Mouse (Mus musculus) hindbrain, postnatal 0 days (tissue): ENCODE data around the gene Pole2. TPM values are rescaled to one million over a fixed set of nuclear protein-coding genes. Genes with fewer than 3 reads are reported as not detected.

Source experiments
- ATAC-seq: fragments of 200-750 bp; cut with Nextera tagmentation; 2 replicates; pipeline ENCODE4 v1.8.0; 2017; ENCODE audit warnings: mild to moderate bottlenecking, moderate TSS enrichment, moderate library complexity
- DNase-seq: peaks from one replicate; pipeline ENCODE4 v3.0.0-alpha.2; 2015; ENCODE audit warnings: low spot score
- H3K27ac ChIP-seq: fragments of 300-500 bp; sonication (generic); 2 replicates; pipeline ENCODE4 v1.5.1; 2014; ENCODE audit warnings: mild to moderate bottlenecking
- H3K27me3 ChIP-seq: fragments of 300-500 bp; sonication (generic); 2 replicates; pipeline ENCODE4 v1.6.1; 2014; ENCODE audit warnings: low read length, mixed read lengths; ENCODE audit not compliant: insufficient read depth
- H3K36me3 ChIP-seq: fragments of 300-500 bp; sonication (generic); 2 replicates; pipeline ENCODE4 v1.6.1; 2014; ENCODE audit warnings: low read length, mixed read lengths; ENCODE audit not compliant: insufficient read depth
- H3K4me1 ChIP-seq: fragments of 300-500 bp; sonication (generic); 2 replicates; pipeline ENCODE4 v1.6.1; 2014; ENCODE audit warnings: antibody characterized with exemption, low read length, mixed read lengths; ENCODE audit not compliant: insufficient read depth
- H3K4me2 ChIP-seq: fragments of 300-500 bp; sonication (generic); 2 replicates; pipeline ENCODE4 v1.6.1; 2014; ENCODE audit warnings: low read depth, mild to moderate bottlenecking, low read length, moderate library complexity, mixed read lengths
- H3K4me3 ChIP-seq: fragments of 300-500 bp; sonication (generic); 2 replicates; pipeline ENCODE4 v1.5.1; 2014; ENCODE audit warnings: low read length
- H3K9ac ChIP-seq: fragments of 300-500 bp; sonication (generic); replicated peaks from 2 replicates; pipeline ENCODE4 v1.6.1; 2014; ENCODE audit warnings: mild to moderate bottlenecking, low read length, moderate library complexity, mixed read lengths
- H3K9me3 ChIP-seq: fragments of 300-500 bp; sonication (generic); 2 replicates; pipeline ENCODE4 v1.6.1; 2016; ENCODE audit warnings: low read length, mixed read lengths
- CTCF ChIP-seq: IDR thresholded peaks from 2 replicates; pipeline ENCODE4 v1.5.1; 2016; ENCODE audit warnings: antibody characterized with exemption, control low read depth, low read depth
- WGBS: fragments of 180-500 bp; shearing (Covaris S2); extraction: QIAGEN DNeasy Blood & Tissue Kit; methylation state at CpG from one replicate; pipeline ENCODE4 v1.1.7; 2014; 5-methylcytosine and 5-hydroxymethylcytosine counted together
- polyA plus RNA-seq: library from polyadenylated mRNA; unstranded; fragments of >200 nt; fragmentation: Nextera tagmentation; extraction: Ambion mirVana; gene quantifications from 2 replicates; pipeline ENCODE4 v1.2.1, GENCODE M21; 2015
- total RNA-seq: library from RNA; depleted of rRNA; stranded (reverse); fragments of >200 nt; gene quantifications from 2 replicates; pipeline ENCODE4 v1.2.3, GENCODE M21; 2014

Gene Pole2
- total and polyA plus RNA-seq, 2 experiments from 2014 or later, result 3.1 to 4.4 TPM

- TF ChIP-seq CTCF, result no peak
- DNase-seq, result no peak
- WGBS, result 75% methylated on average over 8 of the region's 8 CpGs
Observed at GRCm38 (mm10) chr12:69250756-69251155, 22.8 kb upstream of the Pole2 start.

GRCm38 (mm10) chr12:69249766-69250165 lies 21.8 kb upstream of the Pole2 start:
- Histone ChIP-seq H3K36me3 (no peaks in the 10 kb centered on the region), H3K27ac (no peak overlapping the region), H3K4me1 (no peaks in the 10 kb centered on the region), H3K4me2 (no peak overlapping the region), H3K27me3 (no peaks in the 10 kb centered on the region), H3K9me3 (no peaks in the 10 kb centered on the region), H3K4me3 (no peak overlapping the region), H3K9ac (no peak overlapping the region)
- ATAC-seq (no peak), DNase-seq (no peak)
- WGBS, result 91% methylated on average over 4 of the region's 4 CpGs
- TF ChIP-seq CTCF, result no peak

More at GRCm38 (mm10) chr12:69250756-69251155, 22.8 kb upstream of the Pole2 start:
- Histone ChIP-seq H3K4me3 (no peak overlapping the region), H3K9ac (no peak overlapping the region), H3K36me3 (no peaks in the 10 kb centered on the region), H3K4me2 (no peak overlapping the region), H3K27ac (no peak overlapping the region), H3K27me3 (no peaks in the 10 kb centered on the region), H3K4me1 (no peaks in the 10 kb centered on the region), H3K9me3 (no peaks in the 10 kb centered on the region)
- ATAC-seq, result no peak

GRCm38 (mm10) chr12:69241771-69242431 lies 13.9 kb upstream of the Pole2 start:
- no peaks in the 10 kb centered on the region for H3K36me3 ChIP-seq
- no peaks in the 10 kb centered on the region for H3K9me3 ChIP-seq
- H3K4me1 ChIP-seq, result peaks cover 4% of the 10 kb centered on the region; the same call in 1 of the 2 replicates
- H3K4me2 ChIP-seq, result peak overlapping the region; percentile 82
- under 1% methylated on average over 62 of the region's 64 CpGs for WGBS
- H3K27me3 ChIP-seq, result no peaks in the 10 kb centered on the region
- peak overlapping the region; percentile 76 for H3K9ac ChIP-seq
- peak overlapping the region; percentile 86 for H3K27ac ChIP-seq
- no peak for TF ChIP-seq CTCF
- ATAC-seq (peak; percentile 94), DNase-seq (peak; percentile 87)
- H3K4me3 ChIP-seq, result peak overlapping the region; percentile 79

GRCm38 (mm10) chr12:69241405-69241770 lies 13.4 kb upstream of the Pole2 start:
- Histone ChIP-seq H3K36me3 (no peaks in the 10 kb centered on the region), H3K27me3 (no peaks in the 10 kb centered on the region), H3K9ac (peak overlapping the region; percentile 76), H3K4me1 (peaks cover 4% of the 10 kb centered on the region; the same call in 1 of the 2 replicates), H3K27ac (peak overlapping the region; percentile 86), H3K4me3 (peak overlapping the region; percentile 79), H3K9me3 (no peaks in the 10 kb centered on the region), H3K4me2 (peak overlapping the region; percentile 82)
- TF ChIP-seq CTCF, result no peak
- ATAC-seq, result no peak
- peak; percentile 14 for DNase-seq
- 0% methylated on average over 3 of the region's 3 CpGs for WGBS

GRCm38 (mm10) chr12:69240876-69241275 lies 12.9 kb upstream of the Pole2 start, which contains the start of gene Klhdc1:
Gene Klhdc1, plus strand, starts transcription at chr12:69241176.
- peak within 1 kb of the TSS; percentile 82 for H3K4me2 ChIP-seq
- no peak for ATAC-seq
- H3K36me3 ChIP-seq, result no peaks in the 10 kb centered on the region
- H3K9me3 ChIP-seq, result no peaks in the 10 kb centered on the region
- peak within 1 kb of the TSS; percentile 86 for H3K27ac ChIP-seq
- peak within 1 kb of the TSS; percentile 79 for H3K4me3 ChIP-seq
- no peak for TF ChIP-seq CTCF
- no peaks in the 10 kb centered on the region for H3K27me3 ChIP-seq
- peaks cover 4% of the 10 kb centered on the region; the same call in 1 of the 2 replicates for H3K4me1 ChIP-seq
- H3K9ac ChIP-seq, result peak within 1 kb of the TSS; percentile 76
- WGBS, result 56% methylated on average over 6 of the region's 6 CpGs
- peak; percentile 2 for DNase-seq

GRCm38 (mm10) chr12:69238284-69238683 lies 10.3 kb upstream of the Pole2 start:
- Histone ChIP-seq H3K4me1 (peaks cover 4% of the 10 kb centered on the region; the same call in 1 of the 2 replicates), H3K27me3 (no peaks in the 10 kb centered on the region), H3K4me3 (no peak overlapping the region), H3K36me3 (no peaks in the 10 kb centered on the region), H3K4me2 (no peak overlapping the region), H3K9ac (no peak overlapping the region), H3K27ac (no peak overlapping the region), H3K9me3 (no peaks in the 10 kb centered on the region)
- DNase-seq, result no peak
- WGBS, result 37% methylated on average over 3 of the region's 3 CpGs
- ATAC-seq, result no peak
- peak; percentile 40; the same call in 1 of the 2 replicates for TF ChIP-seq CTCF

GRCm38 (mm10) chr12:69235782-69236181 lies 7.8 kb upstream of the Pole2 start:
- H3K9me3 ChIP-seq, result no peaks in the 10 kb centered on the region
- 91% methylated on average over 6 of the region's 6 CpGs for WGBS
- no peak for DNase-seq
- no peak overlapping the region for H3K27ac ChIP-seq
- no peak for ATAC-seq
- no peaks in the 10 kb centered on the region for H3K36me3 ChIP-seq
- no peak overlapping the region for H3K4me2 ChIP-seq
- H3K4me3 ChIP-seq, result no peak overlapping the region
- H3K27me3 ChIP-seq, result no peaks in the 10 kb centered on the region
- no peaks in the 10 kb centered on the region for H3K4me1 ChIP-seq
- no peak overlapping the region for H3K9ac ChIP-seq
- no peak for TF ChIP-seq CTCF
